Mouse (Mus musculus) adrenal gland, postnatal 36 days (tissue): ENCODE results near the gene Cacna2d3. TPM values are rescaled to one million over a fixed set of nuclear protein-coding genes. Genes with fewer than 3 reads are reported as not detected.
A peak's percentile ranks its signal among the peaks of the same experiment; 100 is the strongest.

Source experiments
- DNase-seq, 2 experiments: peaks; one replicate each; pipeline ENCODE4 v3.0.0; 2021; ENCODE audit warnings: mixed read lengths in 1 of 2
- total RNA-seq, 2 experiments: library from RNA; stranded (reverse); gene quantifications; 2 replicates each; pipeline ENCODE4 v1.2.3; 2021

Cacna2d3 gene
- total RNA-seq, 2 experiments from 2014 or later = 2.9 to 4.5 TPM

DNA sequence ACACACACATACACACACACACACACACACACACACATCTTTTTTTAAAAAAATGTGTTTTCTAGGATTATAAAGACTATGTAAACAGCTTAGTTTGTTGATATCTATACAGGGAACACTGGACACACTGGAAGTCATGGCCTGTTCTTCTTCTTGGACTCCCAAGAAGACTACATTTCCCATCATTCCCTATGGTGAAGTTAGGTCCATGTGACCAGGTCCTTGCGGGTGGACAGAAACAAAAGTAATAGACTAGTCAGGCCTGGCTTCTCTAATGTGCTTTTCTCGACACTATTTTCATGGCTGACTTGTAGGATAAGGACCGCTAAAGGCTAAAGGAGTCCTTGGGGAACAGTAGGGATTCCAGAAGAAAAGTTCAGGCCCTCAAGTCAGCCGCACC is 78.4 kb downstream of the Cacna2d3 start:
- no peak for DNase-seq

DNA sequence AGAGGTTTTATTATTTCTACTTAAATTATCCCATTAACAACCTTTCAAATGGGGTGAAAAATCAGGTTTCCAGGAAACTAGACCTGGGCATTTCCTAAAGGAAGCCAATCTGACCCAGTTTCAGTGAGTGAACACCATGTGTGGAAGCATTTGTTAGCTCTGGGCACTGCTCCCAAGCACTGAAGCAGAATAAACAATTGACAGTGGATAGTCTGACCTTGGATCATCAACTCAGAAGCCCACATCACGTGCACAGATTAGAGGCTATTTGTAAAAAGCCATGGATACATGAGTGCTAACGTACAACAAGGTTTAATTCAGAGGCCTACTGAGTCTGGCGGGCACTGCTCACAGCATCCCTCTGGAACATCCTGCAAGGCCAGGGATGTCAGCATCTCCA is 82.4 kb downstream of the Cacna2d3 start:
- no peak for DNase-seq

GRCm38 (mm10) chr14:29628213-29628612 is 93.5 kb downstream of the Cacna2d3 start:
- peak in 1 of 2 experiments; percentile 2 for DNase-seq

DNA sequence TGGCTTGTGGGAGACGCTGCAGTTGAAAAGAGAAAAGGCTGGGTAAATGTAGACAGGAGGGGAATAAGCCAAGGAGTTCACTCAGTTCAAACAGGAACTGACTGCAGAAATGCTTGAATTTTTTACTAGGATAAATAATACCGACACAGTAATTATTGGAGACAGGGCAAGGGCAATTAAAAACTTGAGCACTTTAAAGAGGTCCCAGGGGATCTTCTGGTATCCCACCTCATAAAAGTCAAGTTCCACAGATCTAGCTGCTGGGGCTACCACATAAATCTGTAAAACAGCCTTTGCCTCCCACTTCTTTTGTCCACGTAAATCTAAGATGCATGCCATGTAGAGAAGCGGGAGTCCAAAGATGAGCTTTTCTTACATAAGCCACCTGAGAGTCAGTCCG is 109.2 kb downstream of the Cacna2d3 start:
- no peak for DNase-seq

GRCm38 (mm10) chr14:29608761-29609160 is 112.9 kb downstream of the Cacna2d3 start:
- no peak for DNase-seq

DNA sequence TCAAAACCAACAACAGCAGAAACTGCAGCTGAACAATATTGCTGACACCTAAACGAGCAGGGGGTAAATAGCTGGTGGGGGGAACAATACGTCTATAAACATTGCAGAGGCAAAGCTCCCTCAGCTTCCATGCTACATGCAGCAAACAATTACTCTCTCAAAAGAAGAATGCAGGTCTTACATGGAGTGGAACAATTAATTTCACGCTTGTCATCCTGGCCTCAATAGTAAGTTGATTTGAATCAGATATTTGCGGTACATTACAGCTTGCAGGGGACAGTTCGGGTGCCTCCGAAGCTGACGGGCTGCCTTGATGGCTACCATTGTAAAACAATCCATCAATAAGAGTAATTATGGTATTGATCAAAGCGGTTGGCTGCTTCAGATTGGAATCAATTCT is 122.2 kb downstream of the Cacna2d3 start:
- no peak for DNase-seq

DNA sequence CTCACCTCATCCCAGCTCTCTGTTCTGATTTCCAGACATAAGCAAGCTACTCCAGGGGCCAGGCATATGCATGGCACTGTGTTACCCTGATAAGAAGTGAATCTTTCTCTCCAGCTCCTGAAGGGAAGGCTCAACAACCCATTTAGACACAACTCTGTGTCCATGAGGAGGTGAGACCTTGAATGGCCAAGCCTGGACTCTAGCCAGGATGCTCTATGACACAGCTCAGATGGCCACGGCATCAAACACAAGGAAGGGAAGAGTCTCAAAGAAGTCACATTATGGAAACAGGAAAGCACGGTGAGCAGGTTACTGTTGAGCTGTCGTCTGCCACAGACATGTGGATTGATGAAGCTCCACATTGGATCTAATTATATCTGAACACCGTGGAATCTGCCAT is 128.8 kb downstream of the Cacna2d3 start:
- DNase-seq = peak; percentile 19 to 21

- no peak for DNase-seq
These were observed 132.0 kb downstream of the Cacna2d3 start for GRCm38 (mm10) chr14:29589628-29590027.

DNA sequence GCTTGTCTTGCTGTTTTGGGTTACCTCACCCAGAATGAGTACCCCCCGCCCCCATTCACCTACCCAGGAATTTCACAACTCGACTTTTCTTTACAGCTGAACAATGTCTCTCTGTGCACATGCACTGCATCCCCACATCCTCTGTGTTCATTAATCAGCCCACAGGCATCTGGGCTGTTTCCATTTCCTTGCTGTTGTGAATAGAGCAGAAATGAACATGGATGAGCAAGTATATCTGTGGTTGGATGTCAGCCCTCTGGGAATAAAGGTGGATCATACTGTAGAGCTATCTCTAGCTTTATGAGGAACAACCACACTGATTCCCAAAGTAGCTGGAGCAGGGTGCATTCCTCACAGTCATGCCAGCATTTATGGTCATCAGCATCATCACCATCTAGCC is 139.7 kb downstream of the Cacna2d3 start:
- DNase-seq = no peak

DNA sequence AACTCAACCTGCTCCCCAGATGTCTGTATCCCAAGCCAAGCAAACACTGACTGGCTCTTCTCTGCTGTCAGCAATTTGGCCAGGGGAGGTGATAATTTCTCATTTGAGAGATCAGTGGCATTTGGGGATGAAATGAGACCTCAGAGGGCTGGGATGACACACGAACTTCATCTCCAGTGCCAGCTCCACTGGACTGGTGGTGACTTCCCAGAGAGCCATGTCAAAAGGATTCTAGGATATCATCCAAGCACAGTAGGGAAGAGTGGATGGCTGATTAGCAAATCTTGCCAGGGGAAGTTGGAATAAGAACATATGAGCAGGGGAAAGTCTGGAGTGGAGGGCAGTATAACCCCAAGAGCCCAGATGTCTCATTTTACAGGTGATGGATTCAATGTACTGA is 143.9 kb downstream of the Cacna2d3 start:
- no peak for DNase-seq

DNA sequence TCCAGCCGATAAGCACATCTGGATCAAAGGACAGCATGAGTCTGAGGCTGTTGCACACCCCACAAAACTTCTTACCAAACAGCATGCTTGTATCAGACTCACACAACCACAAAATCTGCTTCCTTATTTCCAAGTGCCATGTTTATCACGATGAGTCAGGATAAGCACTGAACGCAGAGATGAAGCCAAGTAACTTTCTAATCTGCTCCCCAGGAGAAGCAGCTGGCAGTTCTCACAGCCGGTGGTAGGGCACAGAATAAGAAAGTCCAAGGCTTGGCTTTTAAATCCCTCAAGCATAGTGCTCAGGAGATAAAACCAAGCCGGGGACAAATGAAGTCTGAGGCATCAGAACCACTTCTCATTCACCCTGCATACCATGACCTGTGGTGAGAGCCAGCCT is 146.1 kb downstream of the Cacna2d3 start:
- DNase-seq = no peak

DNA sequence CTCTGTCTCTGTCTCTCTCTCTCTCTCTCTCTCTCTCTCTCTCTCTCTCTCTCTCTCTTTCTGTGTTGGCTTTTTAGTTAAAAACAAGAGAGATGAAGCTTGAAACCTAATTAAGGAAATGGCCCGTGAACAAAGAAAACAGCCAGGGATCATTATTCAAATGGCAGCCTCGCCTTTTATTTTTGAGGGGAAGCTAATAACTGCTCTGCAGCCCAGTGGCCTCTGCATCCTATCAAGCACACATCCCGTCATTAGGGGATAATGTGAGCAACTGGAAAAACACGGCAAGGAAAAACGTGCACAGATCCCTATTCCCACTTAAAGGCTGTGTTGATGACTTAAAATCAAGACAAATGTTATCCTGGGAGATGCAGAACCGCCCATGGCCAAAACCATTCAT is 159.0 kb downstream of the Cacna2d3 start:
- DNase-seq = no peak

DNA sequence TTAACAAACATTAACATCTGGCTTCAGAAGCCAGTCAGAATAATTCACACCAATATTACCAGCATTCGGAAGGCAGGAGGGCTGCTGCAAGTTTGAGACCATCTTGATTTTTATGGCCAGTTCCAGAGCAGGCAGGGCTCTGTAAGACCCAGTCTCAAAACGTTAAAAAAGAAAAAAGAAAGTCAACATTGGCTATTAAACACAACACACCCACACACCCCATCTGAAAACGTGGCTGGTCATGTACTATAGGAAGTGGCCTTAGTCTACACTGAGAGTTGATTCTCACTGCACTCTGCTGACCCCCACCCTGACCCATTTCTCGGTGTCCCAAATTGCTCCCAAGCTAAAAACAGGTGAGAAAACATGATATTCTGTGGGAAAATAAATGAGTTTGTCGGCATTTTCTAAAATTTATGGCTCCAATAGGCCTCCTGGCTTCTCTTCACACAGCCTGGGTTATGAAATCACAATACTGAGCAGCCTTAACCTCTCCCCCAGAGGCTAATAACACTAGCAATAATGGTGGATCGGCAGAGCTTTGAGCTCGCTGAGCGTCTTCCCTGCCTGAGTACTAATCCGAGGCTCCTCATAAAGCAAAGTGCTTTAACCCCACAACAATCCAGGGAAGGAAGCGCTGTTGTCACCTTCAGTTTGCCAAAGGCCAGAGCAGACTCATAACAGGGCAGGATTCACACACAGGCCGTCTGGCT is 160.4 kb downstream of the Cacna2d3 start:
- DNase-seq = no peak

DNA sequence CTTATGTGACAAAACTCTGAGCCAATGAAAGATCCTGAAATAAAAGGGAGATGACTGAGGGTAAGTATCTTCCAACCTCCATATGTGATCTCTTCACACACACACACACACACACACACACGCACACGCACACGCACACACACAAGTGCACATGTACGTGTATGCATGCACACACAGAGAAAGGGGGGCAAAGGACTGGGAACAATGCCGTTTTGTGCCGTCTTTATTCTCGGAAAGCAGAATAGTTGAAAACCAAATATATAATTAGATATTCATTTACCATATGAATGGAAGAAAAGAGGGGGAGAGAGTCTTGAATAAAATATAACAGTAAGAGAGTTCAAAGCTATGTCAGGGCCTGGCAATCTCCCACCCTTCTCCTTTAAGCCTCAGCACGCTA is 163.2 kb downstream of the Cacna2d3 start:
- DNase-seq = no peak

DNA sequence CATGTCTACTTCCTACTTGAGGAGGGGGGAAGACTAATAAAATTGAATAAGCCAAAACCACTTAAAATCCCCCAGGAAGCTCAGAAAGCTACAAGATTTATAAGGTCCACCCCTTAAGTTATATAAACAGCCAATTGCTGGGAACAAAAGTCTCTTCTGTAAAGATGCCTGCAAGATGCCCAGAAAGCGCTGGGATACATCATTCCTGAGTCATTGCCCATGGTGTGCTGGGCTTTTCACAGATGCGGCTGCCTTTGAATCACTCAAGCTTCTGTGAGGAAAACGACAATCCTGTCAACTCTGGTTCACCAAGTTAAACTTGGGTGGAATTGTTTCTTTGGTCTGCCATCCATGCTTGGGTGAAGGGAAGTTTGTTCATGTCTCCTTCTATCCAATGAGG is 165.5 kb downstream of the Cacna2d3 start:
- no peak for DNase-seq

DNA sequence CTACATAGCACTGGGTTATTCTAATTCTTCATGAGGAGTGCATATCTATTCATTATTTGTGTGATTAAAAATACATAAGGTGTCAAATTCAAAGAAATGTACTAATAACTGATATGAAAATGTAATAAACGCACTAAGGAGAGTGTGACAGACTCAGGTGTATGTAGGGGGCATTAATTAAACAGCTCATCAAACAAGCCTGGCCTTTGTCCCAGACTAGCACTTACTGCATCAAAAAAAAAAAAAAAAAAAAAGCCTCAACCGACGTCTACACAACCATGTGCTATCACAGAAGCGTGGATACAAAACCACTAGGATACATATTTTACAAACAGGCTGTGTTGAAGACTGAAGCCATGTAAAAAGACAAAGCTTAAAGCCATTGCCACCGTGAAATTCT is 169.2 kb downstream of the Cacna2d3 start:
- no peak for DNase-seq

GRCm38 (mm10) chr14:29548646-29549045 is 173.0 kb downstream of the Cacna2d3 start:
- DNase-seq = no peak

DNA sequence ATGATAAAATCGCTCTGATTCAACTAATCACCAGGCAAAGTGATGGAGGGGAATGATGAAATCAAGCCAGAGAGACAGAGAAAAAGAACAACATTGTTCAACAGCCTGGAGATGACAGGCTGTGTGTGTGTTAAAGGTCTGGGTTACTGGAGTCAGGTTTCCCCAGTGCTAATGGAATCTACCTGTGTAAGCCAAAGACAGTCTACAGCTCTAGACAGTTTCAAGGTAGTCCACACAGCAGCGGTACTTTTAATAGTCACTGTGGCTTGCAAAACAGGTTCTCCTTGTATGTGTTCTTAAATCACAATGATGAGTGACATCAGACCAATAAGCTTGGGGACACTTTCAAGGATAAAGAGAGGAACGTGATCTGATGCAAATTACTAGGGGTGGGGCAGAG is 191.1 kb downstream of the Cacna2d3 start:
- DNase-seq = no peak

DNA sequence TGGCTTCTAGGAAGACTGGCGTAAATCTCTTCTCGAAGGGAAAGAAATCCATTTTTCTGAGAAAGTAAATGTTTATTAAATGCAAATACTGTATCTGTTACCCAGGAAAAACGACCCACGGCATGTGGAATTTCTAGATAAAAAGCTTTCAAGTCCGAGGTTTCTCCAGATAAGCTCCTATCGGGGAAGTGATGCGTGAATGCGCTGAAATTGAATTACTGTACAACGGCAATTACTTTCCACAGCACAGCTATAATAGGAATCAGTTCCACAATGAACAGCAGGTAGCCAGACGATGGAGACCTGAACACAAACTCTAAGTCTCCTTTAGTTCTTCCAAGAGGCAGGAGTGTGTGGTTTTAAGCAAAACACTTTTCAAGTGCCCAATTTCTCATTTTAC is 193.0 kb downstream of the Cacna2d3 start:
- no peak for DNase-seq

DNA sequence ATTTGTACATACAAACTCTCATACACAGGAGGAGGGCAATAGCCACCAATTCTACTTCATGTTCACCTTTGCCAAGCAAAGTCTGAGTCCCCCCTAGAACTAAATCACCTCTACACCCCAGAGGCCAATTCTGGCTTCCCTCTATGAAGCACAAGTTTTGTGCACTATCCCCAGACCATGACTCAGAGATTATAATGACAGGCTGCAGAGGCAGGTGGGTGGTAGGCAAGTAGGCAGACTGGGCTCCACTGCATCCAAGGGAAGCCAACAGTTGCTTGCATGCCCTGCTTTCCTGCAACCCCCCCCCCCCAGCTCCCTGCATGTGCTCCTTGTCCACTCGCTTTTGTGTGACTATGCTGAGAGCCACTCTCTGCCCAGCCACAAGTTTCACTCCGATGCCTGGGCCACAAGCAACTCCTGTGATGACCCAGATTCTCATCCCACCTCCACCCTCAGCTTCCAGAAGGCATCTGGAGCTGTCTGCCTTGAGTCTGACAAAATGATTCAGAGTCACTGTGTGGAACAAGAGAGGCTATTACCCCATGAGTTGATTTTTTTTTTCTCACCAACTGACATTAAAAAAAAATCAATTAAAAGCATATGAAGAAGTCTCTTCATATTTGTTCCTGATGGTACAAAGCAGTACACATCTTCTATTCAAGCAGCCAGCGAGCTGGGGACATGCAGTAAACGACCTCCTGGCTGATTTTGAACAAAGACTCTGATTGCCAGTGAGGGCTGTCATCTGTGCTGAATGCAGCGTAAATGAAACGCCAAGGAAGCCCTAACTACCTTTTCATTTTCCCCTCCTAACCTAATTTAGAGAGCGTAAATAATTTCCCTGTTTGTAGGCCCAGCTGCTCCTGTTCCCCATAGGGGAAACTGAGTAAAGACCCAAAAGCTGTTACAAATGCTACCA is 201.7 kb downstream of the Cacna2d3 start:
- no peak for DNase-seq

DNA sequence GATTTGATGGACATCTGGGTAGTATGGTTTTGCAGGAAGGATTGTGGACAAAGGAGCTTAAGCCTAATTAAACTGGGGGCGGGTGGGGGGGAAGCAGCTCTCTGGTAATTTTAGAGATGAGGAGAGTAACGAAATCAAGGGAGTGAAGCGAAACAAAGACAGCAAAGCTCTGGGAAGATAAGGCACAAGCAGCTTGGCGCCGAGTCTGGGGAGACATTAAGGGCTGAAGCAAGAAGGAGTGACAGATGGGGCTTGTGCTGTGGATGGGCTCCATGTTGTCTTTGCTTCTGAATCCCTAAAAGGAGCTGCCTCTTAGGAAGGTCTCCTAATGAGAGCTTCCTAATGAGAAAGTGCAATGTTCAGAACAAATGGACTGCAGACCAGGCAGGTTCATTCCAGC is 219.0 kb downstream of the Cacna2d3 start:
- DNase-seq = no peak

DNA sequence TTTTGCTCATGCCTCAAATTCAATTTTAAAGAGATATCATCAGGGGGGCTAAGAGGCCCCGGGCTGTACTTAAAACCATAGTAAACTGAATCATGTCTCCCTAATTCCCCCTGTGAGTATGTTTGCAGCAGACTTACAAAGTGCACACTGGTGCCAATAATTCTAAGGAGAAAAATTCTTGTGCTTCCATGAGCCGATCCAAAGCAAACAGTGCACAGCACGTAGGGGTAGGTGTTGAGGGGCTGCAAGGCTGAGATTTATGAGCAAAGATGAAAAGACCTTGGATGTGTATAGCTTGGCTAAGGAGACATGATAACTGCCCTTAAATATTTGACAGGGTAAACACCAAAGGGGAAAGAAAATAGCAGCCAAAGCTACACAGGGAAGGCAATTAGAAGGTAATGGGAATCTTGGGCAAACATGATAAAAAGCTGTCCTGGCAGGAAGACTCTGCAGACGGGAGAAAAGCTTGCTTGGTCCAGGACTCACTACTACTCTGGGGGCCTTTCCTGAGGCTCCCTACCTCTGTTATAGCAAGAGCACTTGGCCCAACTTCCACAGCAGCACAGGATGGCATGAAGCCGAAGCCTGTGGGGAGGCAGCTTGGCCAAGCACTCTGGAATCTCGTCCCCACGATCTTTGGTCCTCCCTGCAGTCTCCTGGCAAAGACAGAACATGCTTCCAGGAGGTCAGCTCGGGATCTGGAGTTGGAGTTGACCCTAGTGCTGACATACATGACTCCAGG is 222.9 kb downstream of the Cacna2d3 start:
- no peak for DNase-seq

DNA sequence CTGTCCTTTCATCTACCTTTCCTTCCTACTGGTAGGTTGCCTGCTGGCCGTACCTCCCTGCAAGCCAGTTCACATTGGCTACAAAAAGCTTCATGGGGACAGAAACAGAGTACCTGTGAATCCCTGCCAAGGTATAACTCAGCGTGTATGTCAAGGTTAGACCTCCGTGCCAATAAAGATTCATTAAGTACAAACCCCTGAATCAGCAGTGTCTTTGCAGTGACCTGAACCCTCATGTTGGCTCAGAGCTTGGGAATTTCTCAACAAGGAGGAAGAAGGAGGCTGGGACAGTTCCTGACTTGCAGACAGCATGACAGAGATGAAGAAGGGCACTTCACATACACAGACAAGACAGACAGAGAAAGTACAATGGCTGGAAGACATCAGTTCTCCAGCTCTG is 225.1 kb downstream of the Cacna2d3 start:
- no peak for DNase-seq
